Mouse (Mus musculus) brain, embryonic 14.5 days (tissue): ENCODE data around the gene Folh1.
"Not testable (repeated sequence)": the region's sequence is repeated elsewhere in the genome, so short reads cannot be mapped to it uniquely, and the experiment has no call there.

Experiments
- CTCF ChIP-seq: fragments of 200-500 bp; IDR thresholded peaks from 2 replicates; pipeline ENCODE4 v1.5.1; 2012; ENCODE audit warnings: inconsistent platforms, mild to moderate bottlenecking, moderate library complexity, borderline replicate concordance; ENCODE audit not compliant: insufficient read depth, insufficient read length; ENCODE audit errors: extremely low read depth
- POLR2A ChIP-seq: fragments of 200-500 bp; IDR thresholded peaks from 2 replicates; pipeline ENCODE4 v1.6.1; 2012; ENCODE audit warnings: mild to moderate bottlenecking, inconsistent platforms, borderline replicate concordance; ENCODE audit not compliant: poor library complexity, insufficient read depth, insufficient read length, severe bottlenecking; ENCODE audit errors: extremely low read depth

GRCm38 (mm10) chr7:86815716-86816115 is 40.0 kb upstream of the Folh1 start:
- not testable (repeated sequence) for TF ChIP-seq CTCF, POLR2A
